Mouse (Mus musculus): ENCODE data around the gene Mss51.

Gene Mss51

GRCm38 (mm10) chr14:20451302-20451701 is 45.4 kb downstream of the Mss51 start:
- DNase-seq, result no peak

GRCm38 (mm10) chr14:20447209-20447608 is 49.5 kb downstream of the Mss51 start:
- DNase-seq, result peak; percentile 29

- DNase-seq, result no peak
Measured at GRCm38 (mm10) chr14:20442252-20442651, 54.4 kb downstream of the Mss51 start.

- DNase-seq, result no peak
Measured at GRCm38 (mm10) chr14:20436976-20437375, 59.7 kb downstream of the Mss51 start.

Measured in kidney, postnatal 10 days (tissue).